Mouse (Mus musculus): ENCODE data around the gene Nup93.

DNA sequence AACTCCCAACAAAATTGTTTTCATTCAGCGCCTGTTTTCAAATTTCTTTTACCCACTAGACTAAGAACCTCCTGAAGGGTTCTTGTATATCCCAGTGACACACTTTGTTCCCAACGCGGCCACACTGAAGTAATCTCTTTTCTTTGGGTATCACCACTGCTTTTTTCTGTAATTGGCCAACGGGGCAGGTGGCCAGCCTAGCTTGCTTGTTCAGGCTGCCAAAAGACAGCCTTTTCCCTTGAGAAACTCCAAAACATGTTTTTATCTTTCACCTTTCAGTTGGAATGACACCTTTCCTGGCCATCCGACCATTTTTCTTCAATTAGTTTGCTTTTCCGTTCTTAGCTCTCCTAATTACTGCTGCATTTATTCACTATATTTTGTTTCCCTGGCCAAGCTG, 545 bp upstream of the Nup93 start:
- TF ChIP-seq CTCF (IDR thresholded peaks at IDR 0.05; ENCODE audit: extremely low read depth, insufficient read length, insufficient replicate concordance, low read depth, low read length): no peak
- no peak for TF ChIP-seq POLR2A (IDR thresholded peaks at IDR 0.05; ENCODE audit: low read depth, low read length)

Measured in small intestine, adult 2 months (tissue).